Mouse (Mus musculus) effector memory CD4-positive, alpha-beta T cell, adult 7 months (primary cell): ENCODE results near the gene Frem2. TPM values are rescaled to one million over a fixed set of nuclear protein-coding genes. Genes with fewer than 3 reads are reported as not detected.

ENCODE experiments used
- polyA plus RNA-seq: library from polyadenylated mRNA; unstranded; fragments of 100-300 nt; shearing (Covaris generic); gene quantifications from one replicate; pipeline ENCODE4 v1.2.1, GENCODE M21; 2017

Gene Frem2
- polyA plus RNA-seq: 0.61 TPM

GRCm38 (mm10) chr3:53656878-53657561 lies at the start of gene Frem2:
Frem2 (minus strand) TSS chr3:53657355.

GRCm38 (mm10) chr3:53488353-53488752 lies 168.8 kb downstream of the Frem2 start, which contains the start of gene Stoml3:
Stoml3 (plus strand) TSS chr3:53488653.

Other genes with a start within 250 kb of the Frem2 start
- 12.6 TPM for gene Nhlrc3, start 194.0 kb downstream of the Frem2 start, polyA plus RNA-seq
- 18.6 TPM for gene Proser1, start 193.7 kb downstream of the Frem2 start, polyA plus RNA-seq
- gene Stoml3, start 168.7 kb downstream of the Frem2 start, polyA plus RNA-seq: 0.43 TPM
- not detected for gene Gm10985, start 187.7 kb upstream of the Frem2 start, polyA plus RNA-seq
- gene Ufm1, start 206.5 kb upstream of the Frem2 start, polyA plus RNA-seq: 51.5 TPM